Mouse (Mus musculus): ENCODE measurements at regions not wholly inside any gene's neighbourhood (a gene's known extent, or its start where the extent isn't known, plus 50 kb on each side); places are given as distances from the start of the nearest gene placed in this dataset.

DNA sequence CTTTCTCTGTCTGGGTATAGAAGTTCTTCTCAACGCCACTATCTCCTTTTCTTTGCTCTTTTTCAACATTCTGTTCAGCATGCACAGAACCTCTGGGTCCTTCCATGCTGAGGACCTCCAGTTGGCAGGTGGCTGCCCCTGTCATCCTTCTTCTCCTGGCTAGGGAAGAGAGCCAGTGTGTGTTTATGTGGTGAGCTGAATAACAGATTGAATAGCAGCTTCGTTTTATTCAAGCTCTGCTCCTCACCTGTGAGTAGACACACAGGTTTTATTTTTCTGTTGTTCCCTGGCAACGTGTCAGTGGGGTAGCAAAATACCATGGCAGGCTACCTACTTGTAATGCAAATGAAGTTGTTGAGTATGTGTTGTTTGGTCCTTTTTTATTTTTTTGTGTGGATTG lies 154.9 kb upstream of the Zic1 start:
- H3K4me2 ChIP-seq (ENCODE audit: low read depth), result no peak overlapping the region
- no peak for TF ChIP-seq REST (IDR thresholded peaks at IDR 0.05; ENCODE audit: insufficient read depth, insufficient read length)
- TF ChIP-seq POLR2AphosphoS2 (IDR thresholded peaks at IDR 0.05; ENCODE audit: insufficient read length, low read depth), result no peak
- TF ChIP-seq E2F4 (IDR thresholded peaks at IDR 0.05; ENCODE audit: insufficient read depth), result no peak
- TF ChIP-seq TCF12 (IDR thresholded peaks at IDR 0.05; ENCODE audit: insufficient read depth, poor library complexity, severe bottlenecking), result no peak
- TF ChIP-seq POLR2A (IDR thresholded peaks at IDR 0.05; ENCODE audit: insufficient read length, low read depth), result no peak
- no peak for TF ChIP-seq CEBPB (IDR thresholded peaks at IDR 0.05; ENCODE audit: insufficient read depth, poor library complexity, severe bottlenecking)
- no peak for TF ChIP-seq MYOD1 (IDR thresholded peaks at IDR 0.05; ENCODE audit: control insufficient read depth in 1 of 3, insufficient read length in 2 of 3, low read depth in 2 of 3)
- TF ChIP-seq MAX (IDR thresholded peaks at IDR 0.05; ENCODE audit: low read depth), result no peak
- no peak for TF ChIP-seq TCF3 (IDR thresholded peaks at IDR 0.05; ENCODE audit: insufficient read length, low read depth)
- no peak for TF ChIP-seq SRF (IDR thresholded peaks at IDR 0.05; ENCODE audit: control insufficient read depth, insufficient read length, low read depth)
- TF ChIP-seq USF1 (IDR thresholded peaks at IDR 0.05; ENCODE audit: low read depth), result no peak
- no peak for TF ChIP-seq MYOG (IDR thresholded peaks at IDR 0.05; ENCODE audit: control insufficient read depth in 1 of 3, insufficient read depth in 1 of 3, insufficient read length in 2 of 3, low read depth in 2 of 3)

DNA sequence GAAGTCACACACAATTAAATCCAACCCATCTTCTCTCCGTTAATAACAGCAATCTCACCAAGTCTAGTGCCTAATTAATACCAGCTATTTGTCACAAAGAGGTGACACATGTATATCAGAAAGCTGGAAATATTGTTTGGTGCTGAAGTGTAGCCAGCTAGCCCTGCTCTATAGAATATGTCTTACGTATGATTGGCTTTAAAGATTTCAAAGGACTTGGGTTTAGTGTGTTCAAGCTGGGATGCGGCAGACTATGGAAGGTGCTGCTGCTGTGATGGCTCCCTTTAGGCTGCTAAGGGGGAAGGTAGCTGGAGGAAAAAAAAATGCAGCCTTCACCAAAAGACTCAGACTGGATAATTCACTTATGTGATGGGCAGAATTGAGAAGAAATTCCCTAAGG lies 144.1 kb upstream of the Zic1 start:
- Histone ChIP-seq H3K4me3 (no peak overlapping the region), H3K4me2 (ENCODE audit: low read depth) (no peak overlapping the region), H3ac (ENCODE audit: control insufficient read depth, insufficient read length) (no peak overlapping the region), H3K79me2 (ENCODE audit: control insufficient read depth, insufficient read depth) (no peaks in the 10 kb centered on the region), H3K27me3 (ENCODE audit: control insufficient read depth, insufficient read depth, insufficient read length) (no peaks in the 10 kb centered on the region), H3K36me3 (ENCODE audit: control insufficient read depth, insufficient read depth) (no peaks in the 10 kb centered on the region)
- TF ChIP-seq MYOD1 (IDR thresholded peaks at IDR 0.05; ENCODE audit: control insufficient read depth in 1 of 3, insufficient read length in 2 of 3, low read depth in 2 of 3) (no peak), E2F4 (IDR thresholded peaks at IDR 0.05; ENCODE audit: insufficient read depth) (no peak), TCF3 (IDR thresholded peaks at IDR 0.05; ENCODE audit: insufficient read length, low read depth) (no peak), MYOG (IDR thresholded peaks at IDR 0.05; ENCODE audit: control insufficient read depth in 1 of 3, insufficient read depth in 1 of 3, insufficient read length in 2 of 3, low read depth in 2 of 3) (no peak), POLR2AphosphoS2 (IDR thresholded peaks at IDR 0.05; ENCODE audit: insufficient read length, low read depth) (no peak), MAX (IDR thresholded peaks at IDR 0.05; ENCODE audit: low read depth) (no peak), TCF12 (IDR thresholded peaks at IDR 0.05; ENCODE audit: insufficient read depth, poor library complexity, severe bottlenecking) (no peak), POLR2A (IDR thresholded peaks at IDR 0.05; ENCODE audit: insufficient read length, low read depth) (no peak), CEBPB (IDR thresholded peaks at IDR 0.05; ENCODE audit: insufficient read depth, poor library complexity, severe bottlenecking) (no peak)

More for the DNA sequence above, 154.9 kb upstream of the Zic1 start:
- Histone ChIP-seq H3K79me2 (ENCODE audit: control insufficient read depth, insufficient read depth) (no peaks in the 10 kb centered on the region), H3K4me3 (no peak overlapping the region), H3K27me3 (ENCODE audit: control insufficient read depth, insufficient read depth, insufficient read length) (no peaks in the 10 kb centered on the region), H3K36me3 (ENCODE audit: control insufficient read depth, insufficient read depth) (no peaks in the 10 kb centered on the region), H3ac (ENCODE audit: control insufficient read depth, insufficient read length) (no peak overlapping the region)

DNA sequence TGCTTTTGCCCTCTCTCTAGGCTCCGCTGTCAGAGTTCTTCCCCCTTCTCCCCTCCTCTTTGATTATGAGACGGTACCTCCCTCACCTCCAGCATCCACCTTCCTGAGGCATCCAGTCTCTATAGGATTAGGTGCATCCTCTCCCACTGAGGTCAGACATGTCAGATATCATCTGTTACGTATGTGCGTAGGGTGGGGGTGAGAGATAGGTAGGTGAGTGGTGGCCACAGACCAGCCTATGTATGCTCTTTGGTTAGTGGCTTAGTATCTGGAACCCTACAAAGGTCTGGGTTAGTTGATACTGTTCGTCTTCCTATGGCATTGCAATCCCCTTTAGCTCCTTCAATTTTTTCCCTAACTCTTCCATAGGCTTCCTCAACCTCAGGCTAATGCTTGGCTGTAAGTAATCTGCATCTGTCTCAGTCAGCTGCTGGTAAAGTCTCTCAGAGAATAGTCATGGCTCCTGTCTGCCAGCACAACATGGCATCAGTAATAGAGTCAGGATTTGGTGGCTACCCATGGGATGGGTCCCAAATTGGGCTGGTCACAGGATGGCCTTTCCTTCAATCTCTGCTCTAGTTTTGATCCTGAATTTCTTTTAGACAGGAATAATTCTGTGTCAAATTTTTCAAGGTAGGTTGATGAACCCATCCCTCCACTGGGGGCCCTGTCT lies 138.2 kb upstream of the Zic1 start:
- H3K4me3 ChIP-seq, result no peak overlapping the region
- H3K79me2 ChIP-seq (ENCODE audit: control insufficient read depth, insufficient read depth), result no peaks in the 10 kb centered on the region
- H3ac ChIP-seq (ENCODE audit: control insufficient read depth, insufficient read length), result no peak overlapping the region
- H3K4me2 ChIP-seq (ENCODE audit: low read depth), result no peak overlapping the region
- no peaks in the 10 kb centered on the region for H3K36me3 ChIP-seq (ENCODE audit: control insufficient read depth, insufficient read depth)
- no peaks in the 10 kb centered on the region for H3K27me3 ChIP-seq (ENCODE audit: control insufficient read depth, insufficient read depth, insufficient read length)
- TF ChIP-seq POLR2A (IDR thresholded peaks at IDR 0.05; ENCODE audit: insufficient read length, low read depth), result no peak
- no peak for TF ChIP-seq USF1 (IDR thresholded peaks at IDR 0.05; ENCODE audit: low read depth)
- no peak for TF ChIP-seq CEBPB (IDR thresholded peaks at IDR 0.05; ENCODE audit: insufficient read depth, poor library complexity, severe bottlenecking)
- TF ChIP-seq TCF3 (IDR thresholded peaks at IDR 0.05; ENCODE audit: insufficient read length, low read depth), result no peak
- TF ChIP-seq POLR2AphosphoS2 (IDR thresholded peaks at IDR 0.05; ENCODE audit: insufficient read length, low read depth), result no peak
- TF ChIP-seq MYOG (IDR thresholded peaks at IDR 0.05; ENCODE audit: control insufficient read depth in 1 of 3, insufficient read depth in 1 of 3, insufficient read length in 2 of 3, low read depth in 2 of 3), result no peak
- TF ChIP-seq TCF12 (IDR thresholded peaks at IDR 0.05; ENCODE audit: insufficient read depth, poor library complexity, severe bottlenecking), result no peak

DNA sequence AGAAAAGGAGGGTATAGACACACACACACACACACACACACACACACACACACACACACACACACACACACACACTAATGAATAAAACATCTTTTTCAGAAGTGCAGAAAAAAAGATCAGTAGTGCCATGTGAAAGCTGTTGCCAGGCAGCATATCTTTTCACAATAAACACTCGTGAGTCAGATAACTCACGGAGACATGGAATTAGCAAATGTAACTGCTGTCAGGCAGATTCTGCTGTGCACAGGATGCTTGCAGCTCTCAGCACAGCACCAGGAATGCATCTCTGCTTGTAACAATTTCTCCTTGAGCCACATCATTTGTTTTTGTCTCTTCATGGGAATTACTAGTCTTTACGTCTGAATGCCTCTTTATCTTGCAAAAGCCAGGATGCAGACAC lies 111.0 kb upstream of the Zic1 start:
- no peak for TF ChIP-seq POLR2A (IDR thresholded peaks at IDR 0.05; ENCODE audit: insufficient read length, low read depth)
- Histone ChIP-seq H3K4me3 (no peak overlapping the region), H3ac (ENCODE audit: control insufficient read depth, insufficient read length) (no peak overlapping the region), H3K36me3 (ENCODE audit: control insufficient read depth, insufficient read depth) (no peaks in the 10 kb centered on the region), H3K27me3 (ENCODE audit: control insufficient read depth, insufficient read depth, insufficient read length) (no peaks in the 10 kb centered on the region), H3K79me2 (ENCODE audit: control insufficient read depth, insufficient read depth) (no peaks in the 10 kb centered on the region), H3K4me2 (ENCODE audit: low read depth) (no peak overlapping the region)

DNA sequence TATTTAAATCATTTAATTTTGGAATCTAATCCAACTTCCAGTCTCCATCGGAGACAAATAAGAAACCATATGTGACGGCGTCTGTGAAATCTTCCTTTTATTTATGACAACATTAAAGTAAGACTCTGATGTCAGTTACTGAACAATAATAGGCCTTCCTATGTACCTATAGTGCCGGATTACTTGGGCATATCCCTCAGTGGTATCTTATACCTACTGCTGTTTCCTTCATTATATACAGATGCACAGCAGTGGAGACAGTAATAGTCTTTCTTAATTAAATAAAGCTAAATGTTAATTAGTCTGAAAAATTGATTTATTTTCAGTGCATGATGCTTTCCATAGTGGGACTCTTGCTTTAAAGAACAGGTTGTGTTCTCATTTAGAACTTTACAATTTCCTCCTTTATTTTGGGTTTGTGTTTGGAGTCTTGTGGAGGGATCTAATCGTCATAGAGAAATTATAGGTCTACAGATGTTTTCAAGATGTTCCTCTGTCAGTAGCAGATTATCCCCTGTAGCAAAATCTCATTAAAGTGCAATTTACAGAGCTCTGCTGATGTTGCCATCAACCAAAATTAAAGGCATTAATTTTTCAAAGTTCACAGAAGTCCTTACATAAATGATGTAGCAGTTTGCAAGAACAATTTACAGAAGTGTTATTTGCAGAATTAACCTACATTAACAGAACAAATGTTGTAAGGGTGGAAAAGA lies 97.3 kb upstream of the Zic1 start:
- Histone ChIP-seq H3K4me2 (ENCODE audit: low read depth) (no peak overlapping the region), H3K27me3 (ENCODE audit: control insufficient read depth, insufficient read depth, insufficient read length) (no peaks in the 10 kb centered on the region), H3K36me3 (ENCODE audit: control insufficient read depth, insufficient read depth) (no peaks in the 10 kb centered on the region), H3ac (ENCODE audit: control insufficient read depth, insufficient read length) (no peak overlapping the region), H3K4me3 (no peak overlapping the region), H3K79me2 (ENCODE audit: control insufficient read depth, insufficient read depth) (no peaks in the 10 kb centered on the region)
- no peak for TF ChIP-seq MYOG (IDR thresholded peaks at IDR 0.05; ENCODE audit: control insufficient read depth in 1 of 3, insufficient read depth in 1 of 3, insufficient read length in 2 of 3, low read depth in 2 of 3)
- no peak for TF ChIP-seq CEBPB (IDR thresholded peaks at IDR 0.05; ENCODE audit: insufficient read depth, poor library complexity, severe bottlenecking)
- no peak for TF ChIP-seq USF1 (IDR thresholded peaks at IDR 0.05; ENCODE audit: low read depth)
